Mouse (Mus musculus): ENCODE data around the gene Oscp1. TPM values are rescaled to one million over a fixed set of nuclear protein-coding genes. Genes with fewer than 3 reads are reported as not detected.
A peak's percentile ranks its signal among the peaks of the same experiment; 100 is the strongest.

The Oscp1 gene
- polyA plus RNA-seq, 1 experiment from 2014 or later, result 36.2 TPM

GRCm38 (mm10) chr4:126104261-126105075, 46.1 kb downstream of the Oscp1 start:
- Histone ChIP-seq H3K4me1 (replicated peaks) (peaks cover 62% of the 10 kb centered on the region), H3K4me2 (replicated peaks) (peak overlapping the region; percentile 98), H3K27me3 (no peaks in the 10 kb centered on the region), H3K36me3 (no peaks in the 10 kb centered on the region), H3K4me3 (replicated peaks) (peak overlapping the region; percentile 81), H3K9ac (replicated peaks) (peak overlapping the region; percentile 82), H3K9me3 (no peaks in the 10 kb centered on the region), H3K27ac (peak overlapping the region; percentile 45; the same call in 1 of the 2 replicates)
- peak; percentile 43 for ATAC-seq
- 2% methylated on average over 34 of the region's 34 CpGs for WGBS

- Histone ChIP-seq H3K27me3 (no peaks in the 10 kb centered on the region), H3K27ac (no peak overlapping the region), H3K9me3 (no peaks in the 10 kb centered on the region), H3K9ac (replicated peaks) (peak overlapping the region; percentile 82), H3K36me3 (no peaks in the 10 kb centered on the region), H3K4me3 (replicated peaks) (peak overlapping the region; percentile 81), H3K4me1 (replicated peaks) (peaks cover 70% of the 10 kb centered on the region), H3K4me2 (replicated peaks) (peak overlapping the region; percentile 98)
- ATAC-seq, result no peak
- 49% methylated on average over 7 of the region's 7 CpGs for WGBS
These were observed 46.9 kb downstream of the Oscp1 start for GRCm38 (mm10) chr4:126105131-126105783.

GRCm38 (mm10) chr4:126108061-126108740, 49.8 kb downstream of the Oscp1 start:
- no peaks in the 10 kb centered on the region for H3K27me3 ChIP-seq
- H3K9me3 ChIP-seq, result no peaks in the 10 kb centered on the region
- H3K27ac ChIP-seq, result no peak overlapping the region
- 23% methylated on average over 8 of the region's 8 CpGs for WGBS
- no peak for ATAC-seq
- H3K36me3 ChIP-seq, result no peaks in the 10 kb centered on the region
- H3K4me1 ChIP-seq (replicated peaks), result peaks cover 74% of the 10 kb centered on the region
- H3K9ac ChIP-seq (replicated peaks), result peak overlapping the region; percentile 40; the same call in 1 of the 2 replicates
- no peak overlapping the region for H3K4me3 ChIP-seq (replicated peaks)
- 0 out of 2 replicates have a peak overlapping the region, but pooled peaks have one; percentile 7 for H3K4me2 ChIP-seq (replicated peaks)

- no peak overlapping the region for H3K4me3 ChIP-seq (replicated peaks)
- ATAC-seq, result no peak
- 0 out of 2 replicates have a peak overlapping the region, but pooled peaks have one; percentile 33 for H3K4me2 ChIP-seq (replicated peaks)
- H3K4me1 ChIP-seq (replicated peaks), result peaks cover 75% of the 10 kb centered on the region
- 0 out of 2 replicates have a peak overlapping the region, but pooled peaks have one; percentile 2 for H3K9ac ChIP-seq (replicated peaks)
- H3K27ac ChIP-seq, result peak overlapping the region; percentile 81
- no peaks in the 10 kb centered on the region for H3K27me3 ChIP-seq
- no peaks in the 10 kb centered on the region for H3K36me3 ChIP-seq
- 79% methylated on average over 10 of the region's 10 CpGs for WGBS
- H3K9me3 ChIP-seq, result no peaks in the 10 kb centered on the region
These were observed 51.4 kb downstream of the Oscp1 start for GRCm38 (mm10) chr4:126109613-126110373.

GRCm38 (mm10) chr4:126110374-126111152, 52.2 kb downstream of the Oscp1 start:
- WGBS, result 10% methylated on average over 12 of the region's 12 CpGs
- H3K9me3 ChIP-seq, result no peaks in the 10 kb centered on the region
- peak; percentile 64 for ATAC-seq
- H3K27me3 ChIP-seq, result no peaks in the 10 kb centered on the region
- H3K27ac ChIP-seq, result peak overlapping the region; percentile 81
- H3K4me1 ChIP-seq (replicated peaks), result peaks cover 68% of the 10 kb centered on the region
- no peaks in the 10 kb centered on the region for H3K36me3 ChIP-seq
- H3K4me3 ChIP-seq (replicated peaks), result no peak overlapping the region
- peak overlapping the region; percentile 33 for H3K4me2 ChIP-seq (replicated peaks)
- H3K9ac ChIP-seq (replicated peaks), result peak overlapping the region; percentile 37

GRCm38 (mm10) chr4:126111153-126111549, 52.8 kb downstream of the Oscp1 start:
- H3K9me3 ChIP-seq, result no peaks in the 10 kb centered on the region
- no peak for ATAC-seq
- WGBS, result 16% methylated on average over 7 of the region's 7 CpGs
- peak overlapping the region; percentile 81 for H3K27ac ChIP-seq
- peak overlapping the region; percentile 33 for H3K4me2 ChIP-seq (replicated peaks)
- H3K9ac ChIP-seq (replicated peaks), result peak overlapping the region; percentile 37
- H3K27me3 ChIP-seq, result no peaks in the 10 kb centered on the region
- peaks cover 63% of the 10 kb centered on the region for H3K4me1 ChIP-seq (replicated peaks)
- H3K4me3 ChIP-seq (replicated peaks), result no peak overlapping the region
- no peaks in the 10 kb centered on the region for H3K36me3 ChIP-seq

- Histone ChIP-seq H3K9me3 (no peaks in the 10 kb centered on the region), H3K4me3 (replicated peaks) (no peak overlapping the region), H3K4me2 (replicated peaks) (no peak overlapping the region), H3K27me3 (no peaks in the 10 kb centered on the region), H3K27ac (no peak overlapping the region), H3K4me1 (replicated peaks) (peaks cover 48% of the 10 kb centered on the region), H3K9ac (replicated peaks) (0 out of 2 replicates have a peak overlapping the region, but pooled peaks have one; percentile 4), H3K36me3 (peaks cover under 1% of the 10 kb centered on the region; the same call in 1 of the 2 replicates)
- ATAC-seq, result no peak
- 89% methylated on average over 4 of the region's 4 CpGs for WGBS
These were observed 54.9 kb downstream of the Oscp1 start for GRCm38 (mm10) chr4:126113243-126113642.

GRCm38 (mm10) chr4:126113943-126114342, 55.6 kb downstream of the Oscp1 start:
- Histone ChIP-seq H3K4me1 (replicated peaks) (peaks cover 41% of the 10 kb centered on the region), H3K9me3 (no peaks in the 10 kb centered on the region), H3K4me3 (replicated peaks) (no peak overlapping the region), H3K36me3 (peaks cover 7% of the 10 kb centered on the region), H3K4me2 (replicated peaks) (no peak overlapping the region), H3K27ac (no peak overlapping the region), H3K9ac (replicated peaks) (0 out of 2 replicates have a peak overlapping the region, but pooled peaks have one; percentile 36), H3K27me3 (no peaks in the 10 kb centered on the region)
- WGBS, result 23% methylated on average over 6 of the region's 6 CpGs
- ATAC-seq, result no peak

GRCm38 (mm10) chr4:126115411-126115810, 57.0 kb downstream of the Oscp1 start:
- Histone ChIP-seq H3K4me3 (replicated peaks) (no peak overlapping the region), H3K4me1 (replicated peaks) (peaks cover 27% of the 10 kb centered on the region), H3K4me2 (replicated peaks) (no peak overlapping the region), H3K9me3 (no peaks in the 10 kb centered on the region), H3K27me3 (no peaks in the 10 kb centered on the region), H3K9ac (replicated peaks) (0 out of 2 replicates have a peak overlapping the region, but pooled peaks have one; percentile 5), H3K36me3 (peaks cover 12% of the 10 kb centered on the region), H3K27ac (no peak overlapping the region)
- 92% methylated on average over 9 of the region's 9 CpGs for WGBS
- no peak for ATAC-seq

- H3K27ac ChIP-seq, result no peak overlapping the region
- H3K9ac ChIP-seq (replicated peaks), result 0 out of 2 replicates have a peak overlapping the region, but pooled peaks have one; percentile 5
- H3K4me3 ChIP-seq (replicated peaks), result no peak overlapping the region
- H3K4me2 ChIP-seq (replicated peaks), result no peak overlapping the region
- peaks cover 17% of the 10 kb centered on the region for H3K36me3 ChIP-seq
- H3K9me3 ChIP-seq, result peaks cover under 1% of the 10 kb centered on the region; the same call in 1 of the 2 replicates
- H3K4me1 ChIP-seq (replicated peaks), result peaks cover 21% of the 10 kb centered on the region
- H3K27me3 ChIP-seq, result no peaks in the 10 kb centered on the region
- ATAC-seq, result no peak
- WGBS, result 75% methylated on average over 6 of the region's 6 CpGs
These were observed 57.6 kb downstream of the Oscp1 start for GRCm38 (mm10) chr4:126115871-126116521.

Measured in midbrain, embryonic 13.5 days (tissue).